Mouse (Mus musculus) cortical plate, adult 2 months (tissue): ENCODE measurements around the gene Noc4l.

Experiments
- CTCF ChIP-seq: fragments of 200-500 bp; IDR thresholded peaks from 2 replicates; pipeline ENCODE4 v1.5.1; 2011; ENCODE audit warnings: mild to moderate bottlenecking, control low read depth, low read length; ENCODE audit not compliant: insufficient read depth; ENCODE audit errors: extremely low read depth
- POLR2A ChIP-seq: fragments of 200-500 bp; IDR thresholded peaks from 2 replicates; pipeline ENCODE4 v1.6.1; 2011; ENCODE audit warnings: mild to moderate bottlenecking, low read length, control low read depth; ENCODE audit not compliant: insufficient read depth; ENCODE audit errors: extremely low read depth

GRCm38 (mm10) chr5:110607767-110608166 is 45.5 kb downstream of the Noc4l start:
- TF ChIP-seq CTCF (no peak), POLR2A (no peak)
